ENCODE assay signal across 8 mouse cellular contexts in the genomic region with DNA sequence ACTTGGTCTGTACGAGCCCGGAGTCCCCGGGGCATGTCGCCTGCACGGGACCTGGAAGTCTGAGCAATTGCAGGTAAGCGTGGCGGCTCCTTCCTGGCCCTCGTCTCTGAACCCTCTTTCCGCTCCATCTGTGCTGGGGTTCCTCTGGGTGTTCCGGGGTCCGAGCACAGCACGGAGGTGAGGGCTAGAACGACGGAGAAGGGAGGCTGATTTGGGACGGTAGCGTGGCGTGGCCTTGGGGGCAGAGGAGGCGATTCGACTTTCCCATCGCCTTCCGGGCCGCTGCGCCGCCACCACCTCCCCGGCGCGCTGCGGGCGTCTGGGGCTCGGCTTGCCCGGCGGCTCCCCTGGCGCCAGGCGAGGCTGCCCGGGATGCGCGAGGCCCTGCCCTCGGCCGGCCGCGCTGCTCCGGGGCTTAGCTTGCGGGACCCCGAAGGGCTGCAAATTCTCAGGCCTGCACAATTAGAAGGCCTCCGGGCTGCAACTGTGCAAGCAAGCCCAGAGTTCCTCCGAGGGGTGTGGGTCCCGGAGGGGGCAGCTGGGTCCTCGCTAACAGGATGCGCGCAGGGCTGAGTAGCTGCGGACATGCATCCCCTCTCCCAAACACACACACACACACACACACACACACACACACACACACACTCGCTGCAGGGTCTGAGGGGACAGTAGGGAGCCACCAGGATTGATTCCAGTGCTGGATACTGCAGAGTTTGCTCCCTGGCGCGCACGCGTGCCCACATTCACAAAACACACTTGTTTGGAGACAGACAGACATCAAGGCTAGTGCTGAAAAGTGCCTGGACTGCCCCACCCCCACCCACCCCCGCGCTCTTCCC. TPM values are rescaled to one million over a fixed set of nuclear protein-coding genes. Genes with fewer than 3 reads are reported as not detected.
DNase-seq lines count a peak whose midpoint lies in the region; ATAC-seq lines count a peak whose summit lies in the region.

No protein-coding gene starts in this region.

- peak; percentile 73 for ATAC-seq in hindbrain, embryonic 12.5 days (ENCODE audit: low FRiP score)
- ATAC-seq in liver, embryonic 13.5 days (ENCODE audit: low read depth): peak; percentile 37
- ATAC-seq in neural tube, embryonic 13.5 days (ENCODE audit: low read depth): peak; percentile 61

- H3K36me3 ChIP-seq in forebrain, embryonic 10.5 days (replicated peaks): peaks cover 6% of the 10 kb centered on the region; the same call in 1 of the 2 replicates
- H3K36me3 ChIP-seq in hindbrain, embryonic 12.5 days: no peaks in the 10 kb centered on the region
- H3K36me3 ChIP-seq in liver, embryonic 13.5 days: peaks cover 3% of the 10 kb centered on the region; the same call in 1 of the 2 replicates
- no peaks in the 10 kb centered on the region for H3K36me3 ChIP-seq in neural tube, embryonic 13.5 days

- H3K4me1 ChIP-seq in forebrain, embryonic 10.5 days: peaks cover 56% of the 10 kb centered on the region
- H3K4me1 ChIP-seq in hindbrain, embryonic 12.5 days: peaks cover 47% of the 10 kb centered on the region
- H3K4me1 ChIP-seq in liver, embryonic 13.5 days (replicated peaks): peaks cover 71% of the 10 kb centered on the region
- peaks cover 64% of the 10 kb centered on the region for H3K4me1 ChIP-seq in neural tube, embryonic 13.5 days (replicated peaks)

- peak overlapping the region; percentile 78 for H3K9ac ChIP-seq in hindbrain, embryonic 12.5 days
- H3K9ac ChIP-seq in liver, embryonic 13.5 days: peak overlapping the region; percentile 71
- H3K9ac ChIP-seq in neural tube, embryonic 13.5 days: peak overlapping the region; percentile 86

- H3K27me3 ChIP-seq in forebrain, embryonic 10.5 days (ENCODE audit: poor library complexity, severe bottlenecking): peaks cover 69% of the 10 kb centered on the region
- H3K27me3 ChIP-seq in hindbrain, embryonic 12.5 days: peaks cover 33% of the 10 kb centered on the region
- peaks cover 58% of the 10 kb centered on the region for H3K27me3 ChIP-seq in liver, embryonic 13.5 days
- H3K27me3 ChIP-seq in neural tube, embryonic 13.5 days: peaks cover 59% of the 10 kb centered on the region

- peak overlapping the region; percentile 69 for H3K4me3 ChIP-seq in forebrain, embryonic 10.5 days
- peak overlapping the region; percentile 56 for H3K4me3 ChIP-seq in hindbrain, embryonic 12.5 days
- H3K4me3 ChIP-seq in liver, embryonic 13.5 days (replicated peaks): peak overlapping the region; percentile 65
- H3K4me3 ChIP-seq in neural tube, embryonic 13.5 days: peak overlapping the region; percentile 55

- peak overlapping the region; percentile 87 for H3K27ac ChIP-seq in forebrain, embryonic 10.5 days
- H3K27ac ChIP-seq in hindbrain, embryonic 12.5 days: peak overlapping the region; percentile 71
- H3K27ac ChIP-seq in liver, embryonic 13.5 days: peak overlapping the region; percentile 79
- H3K27ac ChIP-seq in neural tube, embryonic 13.5 days (replicated peaks): peak overlapping the region; percentile 79

- H3K9me3 ChIP-seq in forebrain, embryonic 10.5 days: no peaks in the 10 kb centered on the region
- no peaks in the 10 kb centered on the region for H3K9me3 ChIP-seq in hindbrain, embryonic 12.5 days (replicated peaks)
- no peaks in the 10 kb centered on the region for H3K9me3 ChIP-seq in liver, embryonic 13.5 days (replicated peaks)
- no peaks in the 10 kb centered on the region for H3K9me3 ChIP-seq in neural tube, embryonic 13.5 days

- under 1% methylated on average over 58 of the region's 58 CpGs for WGBS in forebrain, embryonic 10.5 days
- under 1% methylated on average over 58 of the region's 58 CpGs for WGBS in hindbrain, embryonic 12.5 days
- WGBS in liver, embryonic 13.5 days (ENCODE audit: insufficient replicate concordance): under 1% methylated on average over 58 of the region's 58 CpGs
- under 1% methylated on average over 58 of the region's 58 CpGs for WGBS in neural tube, embryonic 13.5 days

- DNase-seq in layer of hippocampus, adult 11-12 months (ENCODE audit: low spot score): peak; percentile 26
- no peak for DNase-seq in layer of hippocampus, adult 8-10 months (ENCODE audit: low spot score in 2 of 2)
- DNase-seq in adrenal gland, postnatal 36 days: peak; percentile 63 to 78
- DNase-seq in forebrain, embryonic 10.5 days (ENCODE audit: extremely low spot score, low spot score): peak; percentile 71
- no peak for DNase-seq in liver, embryonic 13.5 days
- peak; percentile 24 for DNase-seq in urinary bladder, postnatal 25 days (ENCODE audit: low spot score)

- H3K4me2 ChIP-seq in hindbrain, embryonic 12.5 days (replicated peaks): peak overlapping the region; percentile 99
- H3K4me2 ChIP-seq in liver, embryonic 13.5 days: peak overlapping the region; percentile 83
- H3K4me2 ChIP-seq in neural tube, embryonic 13.5 days: peak overlapping the region; percentile 93

RNA-seq across cellular contexts. Expression of a gene that starts 0.6 kb away (rescaled TPM):
- total RNA-seq in layer of hippocampus, adult 8-10 months (2022): 10 to 100 TPM; 26.6 to 39.1 (median 32.4) TPM
- total RNA-seq in adrenal gland, postnatal 36 days (2021): 10 to 100 TPM; 58.5 to 71.5 TPM
- polyA plus RNA-seq in forebrain, embryonic 10.5 days (2016; fragmentation: Nextera tagmentation; extraction: Ambion mirVana): 2.5 and 2.8 TPM in 2 replicates
- 7.7 and 8.3 TPM in 2 replicates for polyA plus RNA-seq in hindbrain, embryonic 12.5 days (2016; fragmentation: Nextera tagmentation; extraction: Ambion mirVana)
- polyA plus RNA-seq in liver, embryonic 13.5 days (2015; fragmentation: Nextera tagmentation; extraction: Ambion mirVana): 1.3 TPM in 2 replicates
- polyA plus RNA-seq in neural tube, embryonic 13.5 days (2015; fragmentation: Nextera tagmentation; extraction: Ambion mirVana): 3.9 and 4.0 TPM in 2 replicates

Comparison
In these comparisons a context has a peak if more than half of its experiments do, and no peak if none do; other contexts are left out.
1. DNase-seq: peak in layer of hippocampus, adult 11-12 months (single experiment), adrenal gland, postnatal 36 days (2 of 2), forebrain, embryonic 10.5 days (single experiment) and urinary bladder, postnatal 25 days (single experiment); none in layer of hippocampus, adult 8-10 months (0 of 2) and liver, embryonic 13.5 days (single experiment).
2. Peak in every context shown above with its lines, with median percentiles within 50 percentile points of each other: H3K27ac ChIP-seq, H3K4me3 ChIP-seq, ATAC-seq, H3K4me2 ChIP-seq and H3K9ac ChIP-seq.